Mouse (Mus musculus) erythroblast, embryonic 14.5 days (primary cell): ENCODE measurements around the gene Akr1c18.

Experiments used
- GATA1 ChIP-seq: IDR thresholded peaks from 2 replicates; pipeline ENCODE4 v1.6.1; 2012; ENCODE audit warnings: low read length, inconsistent platforms, mixed read lengths
- TAL1 ChIP-seq: IDR thresholded peaks from 3 replicates; pipeline ENCODE4 v1.6.1; 2012; ENCODE audit warnings: low read length, inconsistent platforms, mixed read lengths

GRCm38 (mm10) chr13:4188174-4188573 is 37.7 kb upstream of the Akr1c18 start:
- TF ChIP-seq TAL1 = no peak
- TF ChIP-seq GATA1 = no peak
